Mouse (Mus musculus) ES-E14 (cell line): ENCODE data around the gene Ctnnd2.

Experiments used
- CHD2 ChIP-seq: IDR thresholded peaks from 2 replicates; pipeline ENCODE4 v1.6.1; 2014; ENCODE audit warnings: mild to moderate bottlenecking, low read depth, low read length, inconsistent platforms
- MAFK ChIP-seq: IDR thresholded peaks from 2 replicates; pipeline ENCODE4 v1.6.1; 2014; ENCODE audit warnings: mild to moderate bottlenecking, low read depth, low read length, inconsistent platforms; ENCODE audit not compliant: insufficient read depth
- ZC3H11A ChIP-seq: IDR thresholded peaks from 2 replicates; pipeline ENCODE4 v1.6.1; 2012; ENCODE audit warnings: low read depth, mild to moderate bottlenecking, inconsistent platforms, low read length, borderline replicate concordance

DNA sequence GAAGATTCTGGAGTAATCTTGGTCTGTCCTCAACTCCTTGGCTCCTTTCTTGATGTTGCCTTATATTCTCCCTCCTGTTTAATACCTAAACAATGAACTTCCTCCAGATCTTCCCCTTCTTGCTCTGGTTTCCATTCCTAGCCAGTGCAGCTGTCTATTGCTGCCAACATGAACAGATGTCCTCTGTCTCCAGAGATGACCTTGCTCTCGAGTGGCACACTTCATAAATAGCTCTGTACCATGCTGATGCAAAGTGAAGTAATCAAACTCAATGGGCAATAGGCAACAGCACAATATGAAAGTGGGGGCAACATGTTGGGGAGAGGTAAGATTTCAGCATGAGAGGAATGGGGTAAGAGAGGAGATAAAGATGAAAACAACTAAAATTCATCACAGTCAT lies 872.6 kb downstream of the Ctnnd2 start:
- TF ChIP-seq MAFK, result no peak
- TF ChIP-seq ZC3H11A, result no peak
- no peak for TF ChIP-seq CHD2
